Mouse (Mus musculus) forebrain, embryonic 14.5 days (tissue): Measurements from ENCODE around the gene Gm6993. TPM values are rescaled to one million over a fixed set of nuclear protein-coding genes. Genes with fewer than 3 reads are reported as not detected.
A peak's percentile ranks its signal among the peaks of the same experiment; 100 is the strongest.

Experiments
- ATAC-seq: fragments of 200-750 bp; cut with Nextera tagmentation; 2 replicates; pipeline ENCODE4 v1.8.0; 2017; ENCODE audit warnings: mild to moderate bottlenecking, moderate library complexity
- DNase-seq: peaks from one replicate; pipeline ENCODE4 v3.0.0-alpha.2; 2015; ENCODE audit warnings: low spot score
- H3K27ac ChIP-seq: fragments of 300-500 bp; sonication (generic); 2 replicates; pipeline ENCODE4 v1.5.1; 2014; ENCODE audit warnings: low read depth, mild to moderate bottlenecking, control low read depth, low read length, moderate library complexity
- H3K27me3 ChIP-seq: fragments of 300-500 bp; sonication (generic); replicated peaks from 2 replicates; pipeline ENCODE4 v1.6.1; 2014; ENCODE audit warnings: low read length, control low read depth, mixed read lengths; ENCODE audit not compliant: control insufficient read depth, insufficient read depth
- H3K36me3 ChIP-seq: fragments of 300-500 bp; sonication (generic); 2 replicates; pipeline ENCODE4 v1.6.1; 2014; ENCODE audit warnings: low read length, control low read depth; ENCODE audit not compliant: control insufficient read depth, insufficient read depth
- H3K4me1 ChIP-seq: fragments of 300-500 bp; sonication (generic); 2 replicates; pipeline ENCODE4 v1.6.1; 2014; ENCODE audit warnings: antibody characterized with exemption, low read length, control low read depth; ENCODE audit not compliant: control insufficient read depth, insufficient read depth
- H3K4me2 ChIP-seq: fragments of 300-500 bp; sonication (generic); 2 replicates; pipeline ENCODE4 v1.6.1; 2014; ENCODE audit warnings: mild to moderate bottlenecking, control low read depth, low read length
- H3K4me3 ChIP-seq: fragments of 300-500 bp; sonication (generic); 2 replicates; pipeline ENCODE4 v1.5.1; 2014; ENCODE audit warnings: low read depth, low read length, control low read depth
- H3K9ac ChIP-seq: fragments of 300-500 bp; sonication (generic); 2 replicates; pipeline ENCODE4 v1.6.1; 2014; ENCODE audit warnings: mild to moderate bottlenecking, low read length, control low read depth, moderate library complexity
- H3K9me3 ChIP-seq: fragments of 300-500 bp; sonication (generic); replicated peaks from 2 replicates; pipeline ENCODE4 v1.6.1; 2016; ENCODE audit warnings: low read length, control low read depth, mixed read lengths; ENCODE audit not compliant: control insufficient read depth
- WGBS: fragments of 180-500 bp; shearing (Covaris S2); extraction: QIAGEN DNeasy Blood & Tissue Kit; methylation state at CpG from one replicate; pipeline ENCODE4 v1.1.7; 2014; 5-methylcytosine and 5-hydroxymethylcytosine counted together
- polyA plus RNA-seq: library from polyadenylated mRNA; unstranded; fragments of >200 nt; fragmentation: Nextera tagmentation; extraction: Ambion mirVana; gene quantifications from 2 replicates; pipeline ENCODE4 v1.2.1, GENCODE M21; 2014

The Gm6993 gene
- polyA plus RNA-seq, 1 experiment from 2014 or later = not detected

- peaks cover 5% of the 10 kb centered on the region; the same call in 1 of the 2 replicates for H3K4me1 ChIP-seq
- H3K9me3 ChIP-seq = no peaks in the 10 kb centered on the region
- 61% methylated on average over 16 of the region's 16 CpGs for WGBS
- H3K27me3 ChIP-seq = peaks cover 9% of the 10 kb centered on the region
- no peak overlapping the region for H3K9ac ChIP-seq
- DNase-seq (no peak), ATAC-seq (no peak)
- H3K36me3 ChIP-seq = no peaks in the 10 kb centered on the region
- H3K4me3 ChIP-seq = no peak overlapping the region
- H3K27ac ChIP-seq = no peak overlapping the region
- no peak overlapping the region for H3K4me2 ChIP-seq
These were observed 30.9 kb downstream of the Gm6993 start for GRCm38 (mm10) chr12:31271361-31272011.

GRCm38 (mm10) chr12:31272012-31272735, 31.6 kb downstream of the Gm6993 start:
- Histone ChIP-seq H3K4me2 (no peak overlapping the region), H3K4me1 (0 out of 2 replicates have a peak, but pooled peaks cover 2% of the 10 kb centered on the region), H3K36me3 (no peaks in the 10 kb centered on the region), H3K9ac (no peak overlapping the region), H3K9me3 (no peaks in the 10 kb centered on the region), H3K27ac (no peak overlapping the region), H3K27me3 (peaks cover 2% of the 10 kb centered on the region; the same call in 1 of the 2 replicates), H3K4me3 (no peak overlapping the region)
- 70% methylated on average over 8 of the region's 8 CpGs for WGBS
- ATAC-seq (no peak), DNase-seq (no peak)

GRCm38 (mm10) chr12:31272846-31273245, 32.3 kb downstream of the Gm6993 start:
- ATAC-seq (no peak), DNase-seq (no peak)
- WGBS = 55% methylated on average over 2 of the region's 2 CpGs
- H3K9ac ChIP-seq = no peak overlapping the region
- no peaks in the 10 kb centered on the region for H3K9me3 ChIP-seq
- H3K36me3 ChIP-seq = no peaks in the 10 kb centered on the region
- H3K4me1 ChIP-seq = 0 out of 2 replicates have a peak, but pooled peaks cover 2% of the 10 kb centered on the region
- H3K27ac ChIP-seq = no peak overlapping the region
- H3K4me2 ChIP-seq = no peak overlapping the region
- H3K27me3 ChIP-seq = no peaks in the 10 kb centered on the region
- H3K4me3 ChIP-seq = no peak overlapping the region

GRCm38 (mm10) chr12:31273646-31274045, 33.1 kb downstream of the Gm6993 start:
- Histone ChIP-seq H3K9me3 (no peaks in the 10 kb centered on the region), H3K9ac (no peak overlapping the region), H3K27me3 (no peaks in the 10 kb centered on the region), H3K27ac (no peak overlapping the region), H3K36me3 (no peaks in the 10 kb centered on the region), H3K4me2 (no peak overlapping the region), H3K4me1 (0 out of 2 replicates have a peak, but pooled peaks cover 2% of the 10 kb centered on the region), H3K4me3 (no peak overlapping the region)
- WGBS = 88% methylated on average over 7 of the region's 7 CpGs
- DNase-seq (no peak), ATAC-seq (no peak)

GRCm38 (mm10) chr12:31275411-31275810, 34.8 kb downstream of the Gm6993 start:
- no peak overlapping the region for H3K4me3 ChIP-seq
- H3K36me3 ChIP-seq = no peaks in the 10 kb centered on the region; the same call in 1 of the 2 replicates
- WGBS = 91% methylated on average over 10 of the region's 10 CpGs
- DNase-seq (no peak), ATAC-seq (no peak)
- 0 out of 2 replicates have a peak, but pooled peaks cover 2% of the 10 kb centered on the region for H3K4me1 ChIP-seq
- no peaks in the 10 kb centered on the region for H3K27me3 ChIP-seq
- H3K4me2 ChIP-seq = no peak overlapping the region
- no peaks in the 10 kb centered on the region for H3K9me3 ChIP-seq
- H3K9ac ChIP-seq = no peak overlapping the region
- H3K27ac ChIP-seq = no peak overlapping the region

- DNase-seq = no peak
- Histone ChIP-seq H3K27ac (no peak overlapping the region), H3K27me3 (no peaks in the 10 kb centered on the region), H3K36me3 (no peaks in the 10 kb centered on the region; the same call in 1 of the 2 replicates), H3K4me3 (no peak overlapping the region), H3K4me1 (peaks cover 4% of the 10 kb centered on the region; the same call in 1 of the 2 replicates), H3K4me2 (no peak overlapping the region), H3K9me3 (no peaks in the 10 kb centered on the region), H3K9ac (no peak overlapping the region)
- ATAC-seq = no peak
- WGBS = 91% methylated on average over 11 of the region's 11 CpGs
These were observed 37.7 kb downstream of the Gm6993 start for GRCm38 (mm10) chr12:31278270-31278669.

- Histone ChIP-seq H3K9me3 (no peaks in the 10 kb centered on the region), H3K4me3 (no peak overlapping the region), H3K27ac (no peak overlapping the region), H3K27me3 (no peaks in the 10 kb centered on the region), H3K4me1 (peaks cover 4% of the 10 kb centered on the region; the same call in 1 of the 2 replicates), H3K36me3 (no peaks in the 10 kb centered on the region; the same call in 1 of the 2 replicates), H3K4me2 (no peak overlapping the region), H3K9ac (no peak overlapping the region)
- 88% methylated on average over 7 of the region's 7 CpGs for WGBS
- ATAC-seq (no peak), DNase-seq (no peak)
These were observed 39.7 kb downstream of the Gm6993 start for GRCm38 (mm10) chr12:31280318-31280717.

- no peaks in the 10 kb centered on the region for H3K27me3 ChIP-seq
- no peaks in the 10 kb centered on the region; the same call in 1 of the 2 replicates for H3K36me3 ChIP-seq
- H3K4me1 ChIP-seq = peaks cover 4% of the 10 kb centered on the region; the same call in 1 of the 2 replicates
- no peak overlapping the region for H3K4me3 ChIP-seq
- peak; percentile 31 for DNase-seq
- H3K27ac ChIP-seq = no peak overlapping the region
- 21% methylated on average over 9 of the region's 9 CpGs for WGBS
- no peak overlapping the region for H3K4me2 ChIP-seq
- peak; percentile 63; the same call in 1 of the 2 replicates for ATAC-seq
- H3K9ac ChIP-seq = no peak overlapping the region
- no peaks in the 10 kb centered on the region for H3K9me3 ChIP-seq
These were observed 40.6 kb downstream of the Gm6993 start for GRCm38 (mm10) chr12:31281100-31281591.
